Mouse (Mus musculus) erythroblast, embryonic 14.5 days (primary cell): ENCODE results near the gene Tcf20.

Source experiments
- GATA1 ChIP-seq: IDR thresholded peaks from 2 replicates; pipeline ENCODE4 v1.6.1; 2012; ENCODE audit warnings: low read length, inconsistent platforms, mixed read lengths
- TAL1 ChIP-seq: IDR thresholded peaks from 3 replicates; pipeline ENCODE4 v1.6.1; 2012; ENCODE audit warnings: low read length, inconsistent platforms, mixed read lengths

DNA sequence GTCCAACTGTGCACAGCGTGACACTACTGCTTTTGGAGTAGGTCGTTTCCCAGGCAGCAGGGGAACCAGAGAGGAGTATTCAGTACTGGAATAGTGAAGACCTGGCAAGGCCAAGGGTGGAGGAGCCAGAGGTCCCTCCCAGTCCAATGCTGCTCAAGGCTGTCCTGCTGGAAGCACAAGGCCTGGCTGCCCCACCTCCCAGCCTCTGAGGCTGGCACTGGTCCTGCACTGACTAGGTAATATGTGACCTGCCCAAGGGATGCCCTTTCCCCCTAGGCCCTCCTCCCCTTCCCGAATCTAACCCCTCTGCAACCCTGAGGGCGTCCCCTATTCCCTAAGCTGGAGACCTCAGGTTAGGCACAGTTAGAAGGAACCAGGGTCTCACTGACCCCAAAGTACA lies 25.1 kb downstream of the Tcf20 start:
- no peak for TF ChIP-seq GATA1
- no peak for TF ChIP-seq TAL1
